Mouse (Mus musculus): Measurements from ENCODE around the gene Lrrc40.
"Not testable (repeated sequence)": the region's sequence is repeated elsewhere in the genome, so short reads cannot be mapped to it uniquely, and the experiment has no call there.

Gene Lrrc40

GRCm38 (mm10) chr3:158091601-158092000 is 55.1 kb downstream of the Lrrc40 start:
- DNase-seq: no peak

- no peak for DNase-seq
These were observed 57.5 kb downstream of the Lrrc40 start for GRCm38 (mm10) chr3:158093919-158094318.

- not testable (repeated sequence) for DNase-seq
These were observed 65.6 kb downstream of the Lrrc40 start for GRCm38 (mm10) chr3:158102043-158102442.

GRCm38 (mm10) chr3:158102530-158102929 is 66.1 kb downstream of the Lrrc40 start:
- DNase-seq: not testable (repeated sequence)

- DNase-seq: no peak
These were observed 67.0 kb downstream of the Lrrc40 start for GRCm38 (mm10) chr3:158103467-158103866.

GRCm38 (mm10) chr3:158105260-158105659 is 68.8 kb downstream of the Lrrc40 start:
- no peak for DNase-seq

Data from kidney, postnatal 14 days (tissue).